Mouse (Mus musculus): ENCODE measurements at regions not wholly inside any gene's neighbourhood (a gene's known extent, or its start where the extent isn't known, plus 50 kb on each side); places are given as distances from the start of the nearest gene placed in this dataset.

DNA sequence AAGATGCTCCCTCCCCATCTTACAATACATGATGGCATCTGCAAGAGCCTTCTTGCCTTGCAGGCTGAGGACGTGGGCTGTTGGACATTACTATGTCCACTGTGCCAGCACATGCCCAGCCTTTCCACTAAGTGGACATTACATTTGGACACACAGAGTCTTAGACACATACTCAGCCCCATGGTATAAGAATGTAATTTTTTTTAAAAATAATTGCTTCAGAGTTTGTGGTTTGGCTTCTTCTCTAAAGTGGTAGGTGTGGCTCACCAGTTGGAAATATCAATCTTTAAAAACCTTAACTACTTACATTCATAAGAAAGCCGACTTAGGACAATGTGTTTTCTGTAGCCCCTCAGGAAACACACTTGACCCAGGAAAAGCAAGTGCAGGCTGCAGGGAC is 299.7 kb upstream of the Thbs1 start:
- DNase-seq (ENCODE audit: low spot score in 2 of 2) = no peak

DNA sequence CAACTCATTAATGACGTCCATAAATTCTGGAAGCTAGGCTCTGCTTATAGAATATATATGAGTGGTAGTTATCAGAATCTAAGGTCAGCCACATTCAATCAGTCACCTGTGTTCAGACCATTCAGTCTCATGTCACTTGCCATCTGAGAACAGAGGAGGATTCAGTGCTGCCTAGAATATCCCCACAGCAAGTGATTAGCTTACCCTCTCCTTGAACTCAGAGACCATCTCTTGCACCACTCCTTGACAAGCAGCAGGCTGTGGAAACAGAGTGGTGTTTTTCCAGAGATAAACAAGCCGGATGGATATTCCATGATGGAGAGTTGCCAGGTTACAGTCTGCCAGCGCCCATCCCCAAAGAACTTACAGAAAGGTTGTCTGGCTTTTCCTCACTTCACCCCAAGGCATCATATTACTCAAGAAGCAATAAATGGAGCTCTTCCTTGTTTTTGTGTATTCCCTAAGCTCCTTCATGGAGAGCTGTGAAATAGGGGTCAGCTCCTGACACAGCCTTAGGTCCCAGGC is 291.9 kb upstream of the Thbs1 start:
- DNase-seq (ENCODE audit: low spot score in 2 of 2) = no peak

DNA sequence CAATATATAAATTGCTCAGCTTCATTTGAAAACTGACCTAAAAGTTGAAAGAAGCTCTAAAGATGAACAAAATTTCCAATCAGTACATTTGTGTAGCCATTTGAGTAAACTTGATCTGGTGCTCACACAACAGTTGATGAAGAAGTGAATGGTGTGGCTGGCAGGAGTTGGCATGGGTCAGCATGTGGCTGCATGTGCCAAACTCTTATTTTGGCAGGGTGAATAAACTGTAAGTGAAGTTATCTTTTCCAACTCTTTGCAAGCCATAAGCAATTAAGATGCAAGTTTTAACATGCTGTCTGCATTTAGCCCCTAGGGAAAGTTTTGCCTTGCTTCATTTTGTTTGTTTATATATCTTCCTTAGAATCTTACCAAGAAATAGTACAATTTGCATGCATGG is 291.0 kb upstream of the Thbs1 start:
- no peak for DNase-seq (ENCODE audit: low spot score in 2 of 2)

DNA sequence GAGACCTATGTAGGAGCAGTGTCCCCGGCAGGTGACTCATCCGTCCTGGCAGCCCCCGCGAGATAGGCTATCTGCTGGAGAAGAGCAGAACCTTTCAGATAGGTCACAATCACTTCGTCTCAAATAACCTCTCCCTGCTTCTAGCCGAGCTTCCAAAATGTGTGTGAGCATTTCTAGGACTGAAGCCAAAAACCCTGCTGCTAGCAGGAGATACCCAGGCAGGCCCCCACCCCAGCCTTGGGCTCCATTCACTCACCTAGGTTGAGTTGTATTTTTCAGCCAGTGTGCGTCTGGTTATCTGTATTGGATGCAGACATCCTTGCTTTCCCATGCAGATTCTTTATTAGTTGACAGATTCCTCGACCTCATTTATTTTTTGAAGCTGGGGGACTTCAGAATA is 286.6 kb upstream of the Thbs1 start:
- DNase-seq (ENCODE audit: low spot score in 2 of 2) = no peak

DNA sequence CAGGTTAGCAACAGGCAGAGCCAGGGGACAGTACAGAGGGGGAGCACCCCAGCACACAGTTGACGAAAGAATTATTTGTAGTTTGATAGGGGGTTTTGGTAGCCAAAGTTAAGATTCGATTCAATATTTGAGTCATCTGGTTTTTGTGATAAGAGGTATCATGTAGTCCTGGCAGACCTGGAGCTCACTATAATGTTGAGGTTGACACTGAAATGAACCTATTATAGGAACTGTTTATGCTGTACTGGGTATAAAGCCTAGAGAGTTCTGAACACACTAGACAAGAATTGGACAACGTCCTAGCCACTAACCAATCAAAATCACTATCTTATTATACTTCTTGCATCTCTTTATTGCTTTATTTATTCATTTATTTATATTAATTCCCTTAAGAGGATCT is 284.4 kb upstream of the Thbs1 start:
- DNase-seq (ENCODE audit: low spot score in 2 of 2) = no peak

DNA sequence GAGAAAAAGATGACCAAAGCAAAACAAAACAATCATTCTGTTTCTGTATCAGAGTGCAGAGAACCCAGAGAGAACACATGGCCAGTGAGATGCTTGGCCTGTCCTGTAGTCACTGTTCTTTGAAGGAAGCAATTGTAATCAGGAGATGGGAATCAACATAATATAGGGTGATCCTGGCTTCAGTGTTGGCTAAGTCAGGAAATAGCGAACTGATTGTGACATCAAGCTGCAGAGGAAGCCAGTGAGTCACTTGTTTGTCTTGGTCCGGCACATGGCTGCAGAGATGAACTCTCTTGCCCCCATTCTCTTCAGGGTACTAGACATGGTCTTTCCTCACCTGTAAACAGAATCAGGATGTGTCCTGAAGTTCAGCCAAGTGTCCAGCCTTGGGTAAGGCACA is 273.3 kb upstream of the Thbs1 start:
- no peak for DNase-seq (ENCODE audit: low spot score in 2 of 2)

DNA sequence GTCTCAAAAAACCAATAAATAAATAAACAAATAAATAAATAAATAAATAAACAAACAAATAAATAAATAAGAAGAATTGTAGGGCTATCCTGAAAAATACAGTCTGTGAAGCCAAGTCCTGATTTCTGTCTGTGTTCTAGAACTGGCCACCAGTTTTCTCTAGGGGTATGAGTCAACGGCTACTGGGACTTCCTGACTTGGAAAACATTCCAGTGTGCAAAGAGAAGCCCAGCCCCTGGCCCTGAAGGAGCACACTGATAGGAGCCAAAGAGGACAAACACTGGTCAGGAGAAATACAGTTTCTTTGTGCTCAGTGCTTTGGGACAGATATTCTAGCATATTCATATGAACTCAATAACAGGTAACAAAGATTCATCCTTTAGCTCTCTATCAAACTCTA is 271.3 kb upstream of the Thbs1 start:
- no peak for DNase-seq (ENCODE audit: low spot score in 2 of 2)

DNA sequence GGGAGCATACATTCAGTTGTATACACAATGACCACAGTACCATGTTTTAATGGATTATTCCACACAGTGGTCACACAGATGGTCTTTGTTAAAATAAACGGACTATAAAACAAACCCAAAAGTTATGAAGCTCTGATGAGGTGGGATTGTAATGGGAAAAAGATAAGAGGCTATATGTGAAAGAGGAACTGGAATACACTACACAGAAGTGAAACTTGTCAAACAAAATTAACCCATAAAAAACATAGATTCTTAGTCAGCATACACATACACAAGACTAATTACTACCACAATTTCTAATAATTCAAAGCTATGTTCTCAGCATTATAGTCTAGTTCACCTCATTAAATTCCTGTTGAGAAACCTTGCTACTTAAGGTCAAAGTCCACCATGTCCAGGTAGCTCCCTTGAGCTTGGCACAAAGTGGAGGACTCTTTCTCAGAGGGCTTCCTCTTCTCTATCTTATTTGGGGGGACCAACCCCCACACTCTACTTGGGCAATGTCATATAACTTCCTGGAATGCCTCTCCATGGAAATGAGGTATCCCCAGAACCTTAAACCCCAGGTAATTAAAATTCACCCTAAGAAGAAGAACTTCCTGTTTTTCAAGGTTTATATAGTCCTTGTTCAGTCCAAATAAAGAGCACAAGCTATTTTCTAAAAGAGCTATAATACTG is 269.2 kb upstream of the Thbs1 start:
- no peak for DNase-seq (ENCODE audit: low spot score in 2 of 2)

DNA sequence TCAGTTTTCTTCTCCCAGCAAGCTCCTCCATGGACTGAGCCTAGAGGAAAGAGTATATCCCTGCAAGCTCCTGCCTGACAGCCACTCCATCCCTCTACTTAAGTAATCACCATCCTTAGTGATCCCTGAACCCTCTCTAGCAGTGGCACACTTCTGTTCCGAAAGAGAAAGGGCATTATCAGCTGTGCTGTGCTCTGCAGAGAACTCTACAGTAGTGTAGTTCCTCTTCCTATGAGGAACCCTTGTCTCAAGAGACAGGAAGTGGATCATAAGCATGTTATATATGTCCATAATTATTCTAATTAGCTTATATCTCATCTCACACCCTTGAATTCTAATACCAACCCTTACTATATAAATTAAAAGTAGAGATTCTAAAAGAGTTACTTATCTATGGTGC is 259.2 kb upstream of the Thbs1 start:
- no peak for DNase-seq (ENCODE audit: low spot score in 2 of 2)

DNA sequence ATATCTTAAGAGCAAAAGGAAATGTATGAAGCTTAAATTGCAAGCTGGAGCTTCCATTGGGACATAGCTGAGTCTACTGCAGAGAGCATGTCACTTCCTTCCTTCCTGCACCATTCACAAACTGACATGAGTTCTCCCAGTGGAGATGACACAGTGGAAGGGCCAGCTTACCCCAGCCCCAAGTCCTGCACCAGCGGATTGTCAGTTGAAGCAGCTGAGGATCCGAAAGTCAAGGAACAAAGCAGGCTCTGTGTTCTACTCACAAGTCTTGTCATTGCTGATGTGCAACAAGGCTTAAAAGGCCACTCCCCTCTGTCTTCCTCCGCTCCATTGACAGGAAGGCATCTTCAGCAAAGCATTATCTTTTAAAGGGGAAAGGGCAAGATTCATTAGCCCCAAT is 249.4 kb upstream of the Thbs1 start:
- DNase-seq (ENCODE audit: low spot score in 2 of 2) = no peak

DNA sequence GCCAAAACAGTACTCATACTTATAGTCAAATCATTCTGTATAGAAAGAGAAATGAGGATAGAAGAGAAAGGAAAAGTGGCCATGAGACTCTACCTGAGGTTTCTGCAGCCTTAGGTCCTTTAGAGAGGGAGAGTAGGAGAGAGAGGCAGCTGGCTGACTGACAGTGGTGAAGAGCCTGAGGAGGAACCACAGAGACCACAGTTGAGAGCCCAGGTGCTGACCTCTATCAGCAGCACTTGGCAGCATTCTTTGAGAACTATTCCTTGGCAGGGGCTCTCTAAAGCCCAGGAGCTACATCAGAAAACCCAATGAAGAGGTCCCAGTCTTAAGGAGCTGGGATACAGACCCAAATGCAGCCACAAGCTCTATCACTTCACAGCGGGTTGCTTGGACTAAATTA is 246.6 kb upstream of the Thbs1 start:
- DNase-seq (ENCODE audit: low spot score in 2 of 2) = no peak

DNA sequence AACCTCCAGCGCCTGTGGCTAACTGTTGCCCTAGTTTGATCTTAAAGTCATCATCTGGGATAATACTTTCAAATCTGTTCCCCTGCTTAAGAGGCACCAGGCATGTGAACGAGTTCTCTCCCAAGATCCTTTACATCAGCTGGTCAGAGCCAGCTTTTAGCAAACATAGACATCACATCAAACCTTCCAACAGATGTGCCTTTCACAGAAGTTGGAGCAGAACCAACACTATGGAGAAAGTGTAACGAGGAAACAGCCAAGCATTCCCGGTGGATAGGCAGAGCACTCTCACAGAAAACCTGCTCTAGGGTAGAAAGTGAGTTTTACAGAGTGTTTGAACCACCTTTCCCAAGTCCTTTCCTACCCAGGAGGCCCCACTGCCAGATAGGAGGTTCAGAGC is 244.7 kb upstream of the Thbs1 start:
- DNase-seq (ENCODE audit: low spot score in 2 of 2) = no peak

DNA sequence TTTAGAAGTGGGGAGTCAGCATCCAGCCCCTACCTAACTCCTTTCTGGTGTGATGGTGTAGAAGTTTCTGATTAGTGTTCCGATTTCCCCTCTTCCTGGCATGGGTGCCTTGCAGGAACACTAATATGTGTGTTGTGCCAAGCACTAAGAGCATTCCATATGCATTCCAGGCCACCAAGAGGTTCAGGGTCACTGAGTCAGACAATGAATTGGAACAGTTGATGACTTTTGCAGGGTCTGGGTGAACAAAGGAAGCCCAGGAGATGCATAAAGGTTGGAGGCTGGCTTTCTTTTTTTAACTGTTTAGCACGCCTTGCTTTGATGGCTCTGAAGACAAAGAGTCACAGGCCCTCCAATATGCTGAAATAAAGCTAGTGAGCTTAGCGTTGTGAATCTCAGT is 244.3 kb upstream of the Thbs1 start:
- DNase-seq (ENCODE audit: low spot score in 2 of 2) = no peak

DNA sequence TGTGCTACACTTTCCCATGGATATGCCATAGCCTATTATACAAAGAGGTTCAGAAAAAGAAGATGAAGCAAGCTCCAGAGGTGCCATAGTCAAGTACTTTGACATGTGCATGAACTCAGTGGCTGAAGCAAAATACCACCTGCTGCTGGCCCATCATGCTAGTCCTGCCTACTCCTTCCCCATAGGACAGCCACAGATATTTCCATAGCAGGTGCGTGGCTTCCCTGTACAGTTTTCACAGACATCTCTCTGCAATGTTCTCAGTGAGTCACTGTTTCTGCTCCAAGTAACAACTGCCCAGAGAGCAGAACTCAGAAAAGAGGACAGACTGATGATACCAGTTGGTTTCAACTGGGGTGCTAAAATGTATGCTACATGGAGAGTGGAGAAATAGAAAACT is 242.8 kb upstream of the Thbs1 start:
- DNase-seq (ENCODE audit: low spot score in 2 of 2) = no peak

DNA sequence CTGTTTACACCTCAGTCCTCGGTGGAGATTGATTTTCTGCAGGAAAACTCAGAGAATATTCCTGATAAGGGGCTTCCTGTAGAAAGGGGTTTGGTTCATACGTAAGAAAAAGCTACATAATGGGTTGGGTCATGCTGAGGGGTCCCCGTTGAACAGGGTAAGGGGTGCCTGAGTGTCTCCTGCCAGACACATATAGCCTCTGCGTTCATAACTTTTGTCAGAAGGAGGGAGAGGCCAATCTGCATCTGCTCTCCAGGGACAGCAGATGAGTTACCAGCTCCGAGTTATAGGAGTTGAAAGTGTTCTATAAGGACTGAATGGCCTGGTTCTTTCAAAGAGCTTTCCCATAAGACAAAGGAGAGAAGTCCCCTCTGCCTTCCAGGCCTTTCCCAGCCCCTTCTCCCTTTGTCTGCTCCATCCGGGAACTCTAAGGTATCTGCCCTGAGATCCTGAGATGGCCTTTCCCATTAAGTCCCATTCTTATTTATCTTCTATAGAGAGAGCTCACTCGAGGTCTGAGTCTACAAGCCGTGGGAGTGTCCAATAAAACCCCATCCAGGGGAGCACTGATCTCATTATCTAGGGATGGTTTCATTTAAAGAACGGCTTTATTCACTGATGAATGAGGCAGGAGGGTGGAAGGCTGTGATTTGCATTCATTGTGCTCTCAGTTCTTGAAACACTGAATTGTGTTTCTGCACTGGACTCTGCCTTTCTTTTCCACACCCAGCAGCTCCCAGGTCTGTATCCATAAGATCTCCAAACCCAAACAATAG is 240.0 kb upstream of the Thbs1 start:
- DNase-seq (ENCODE audit: low spot score in 2 of 2) = no peak

DNA sequence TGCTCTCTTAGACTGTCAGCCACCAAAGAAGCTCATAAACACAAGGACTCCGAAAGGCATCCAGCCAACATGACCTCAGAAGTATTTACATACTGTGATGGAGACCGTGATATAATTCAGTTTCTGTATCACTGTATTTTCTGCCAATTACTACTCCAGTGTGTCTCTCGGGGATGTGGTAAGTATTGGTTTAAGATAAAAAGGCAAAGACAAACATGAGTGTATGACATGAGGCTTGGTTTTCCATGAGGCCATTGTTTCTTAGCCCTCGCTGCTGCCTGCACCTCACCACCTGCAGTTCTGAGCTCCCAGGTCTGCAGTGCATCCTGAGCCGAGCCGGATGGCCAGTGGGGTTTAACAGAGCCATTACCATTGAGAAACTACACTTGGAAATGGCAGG is 233.9 kb upstream of the Thbs1 start:
- no peak for DNase-seq (ENCODE audit: low spot score in 2 of 2)

DNA sequence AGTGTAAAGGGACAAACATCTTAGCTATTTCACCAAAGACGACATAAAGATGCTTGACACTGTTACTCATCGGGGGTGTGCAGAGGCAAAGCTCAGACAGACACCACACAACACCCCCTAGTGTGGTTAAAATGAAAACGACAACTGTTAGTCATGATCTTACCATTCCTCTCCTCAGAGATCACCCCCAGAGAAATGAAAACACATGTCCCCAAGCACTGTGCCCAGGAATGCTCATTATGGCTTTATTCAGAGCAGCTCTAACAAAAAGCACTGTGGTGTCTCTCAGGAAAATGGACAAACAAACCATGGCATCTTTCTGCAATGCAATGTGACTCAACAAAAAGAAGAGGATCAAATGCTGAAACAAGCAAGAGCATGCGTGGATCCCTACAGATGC is 229.5 kb upstream of the Thbs1 start:
- DNase-seq (ENCODE audit: low spot score in 2 of 2) = no peak

DNA sequence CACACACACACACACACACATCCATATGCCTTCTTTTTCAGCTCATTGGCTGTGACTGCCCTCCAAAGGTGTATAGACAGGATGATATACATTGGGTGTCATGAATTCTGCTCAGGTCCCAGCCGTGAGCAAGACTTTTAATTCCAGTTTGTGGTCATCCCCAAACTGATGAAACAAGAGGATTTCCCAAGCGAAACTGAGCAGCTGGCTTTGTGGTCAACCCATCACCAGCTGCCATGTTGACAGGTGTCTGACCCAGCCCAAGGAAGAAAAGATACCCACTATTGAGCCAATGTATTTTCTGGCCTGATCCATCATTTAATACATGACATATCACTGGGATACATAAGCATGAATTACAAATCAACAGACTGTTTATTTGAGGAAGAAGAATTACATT is 228.8 kb upstream of the Thbs1 start:
- DNase-seq (ENCODE audit: low spot score in 2 of 2) = no peak

DNA sequence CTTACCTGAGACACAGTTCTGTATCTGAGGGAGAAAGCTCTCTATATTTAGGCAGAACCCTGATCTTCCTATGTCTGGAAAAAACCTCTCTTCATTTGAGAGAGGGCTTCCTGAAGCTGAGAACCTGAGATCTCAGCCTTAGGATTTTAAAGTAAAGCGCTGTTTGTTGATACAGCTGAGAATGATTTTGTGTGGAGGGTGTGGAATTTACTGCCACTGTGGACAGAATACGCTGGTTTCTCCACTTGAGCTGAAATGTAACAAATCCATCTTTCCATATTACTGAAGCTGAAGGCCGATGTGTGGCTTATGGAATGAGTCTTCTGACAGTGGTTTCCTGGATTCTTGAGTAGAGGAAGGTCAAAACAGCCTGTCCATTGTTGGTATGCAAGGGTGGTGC is 225.2 kb upstream of the Thbs1 start:
- DNase-seq (ENCODE audit: low spot score in 2 of 2) = no peak

DNA sequence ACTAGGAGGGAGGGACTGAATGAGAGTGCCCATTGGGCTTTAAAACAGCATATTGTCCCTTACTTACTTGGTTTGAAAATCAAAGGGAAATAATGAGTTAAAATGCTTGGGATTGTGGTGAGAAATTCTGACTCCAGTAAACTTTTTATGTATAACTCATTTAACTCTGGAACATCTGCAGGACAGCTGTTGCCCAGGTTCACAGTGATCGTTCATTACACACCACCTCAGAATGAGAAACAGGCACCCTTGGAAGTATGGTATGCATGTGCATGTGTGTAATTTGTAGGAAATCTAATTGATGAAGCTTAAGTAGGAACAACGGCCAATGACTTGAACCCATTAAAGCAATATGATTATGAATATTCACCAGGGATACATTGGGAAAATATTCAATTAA is 210.4 kb upstream of the Thbs1 start:
- DNase-seq (ENCODE audit: low spot score in 2 of 2) = no peak

DNA sequence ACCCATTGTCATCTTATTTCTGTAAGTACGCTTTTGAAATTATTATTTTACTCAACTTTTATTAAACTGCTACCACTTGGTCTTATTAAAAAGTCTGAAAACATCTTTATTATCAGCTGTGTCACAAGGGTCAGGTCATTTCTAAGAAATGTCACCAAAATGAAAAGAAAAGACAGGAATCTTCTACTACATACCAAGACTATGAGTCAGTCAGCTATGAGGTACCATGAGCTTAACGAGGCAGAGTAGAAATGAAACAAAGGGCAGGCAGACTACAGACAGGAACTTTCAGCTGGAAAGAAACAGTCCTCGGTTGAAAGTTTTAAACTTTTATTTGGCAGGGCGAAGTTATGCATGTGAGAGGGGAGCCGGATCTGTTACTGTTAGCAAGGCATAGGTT is 208.8 kb upstream of the Thbs1 start:
- no peak for DNase-seq (ENCODE audit: low spot score in 2 of 2)

DNA sequence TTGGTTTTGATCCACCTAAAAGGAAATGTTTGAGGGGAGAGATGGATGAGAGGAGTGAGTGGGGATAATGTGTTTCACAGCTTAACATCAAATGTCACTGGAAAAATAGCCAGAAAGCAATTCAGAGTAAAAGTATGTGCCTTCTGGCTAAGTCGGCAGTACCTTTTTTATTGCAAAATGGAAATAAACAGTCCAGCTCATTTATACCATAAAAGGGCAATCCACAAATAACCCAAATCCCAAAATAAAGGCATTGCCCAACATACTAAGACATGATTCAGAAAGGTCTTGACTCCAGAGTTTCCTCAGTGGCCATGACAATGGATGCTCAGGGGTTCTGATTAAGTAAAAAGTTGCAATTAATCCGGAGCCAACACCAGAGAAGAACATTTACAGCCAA is 208.0 kb upstream of the Thbs1 start:
- no peak for DNase-seq (ENCODE audit: low spot score in 2 of 2)

DNA sequence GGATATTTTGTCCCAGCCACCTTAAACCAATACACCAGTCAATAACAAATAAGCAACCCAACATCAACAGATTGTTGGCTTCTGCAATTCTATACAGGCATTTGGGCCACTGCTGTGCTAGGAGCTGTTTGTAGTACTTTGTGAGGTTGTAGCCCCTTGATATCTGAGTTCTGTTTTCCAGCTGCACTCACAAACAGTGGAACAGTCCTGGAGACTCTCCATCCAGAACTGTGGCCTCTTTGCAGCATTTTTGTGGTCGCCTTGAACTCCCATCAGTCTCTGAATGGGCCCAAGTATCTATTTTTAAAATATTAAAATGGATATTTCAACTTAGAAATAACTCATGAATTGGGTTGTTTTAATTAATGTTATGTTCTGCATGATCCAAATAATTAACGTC is 205.2 kb upstream of the Thbs1 start:
- no peak for DNase-seq (ENCODE audit: low spot score in 2 of 2)

DNA sequence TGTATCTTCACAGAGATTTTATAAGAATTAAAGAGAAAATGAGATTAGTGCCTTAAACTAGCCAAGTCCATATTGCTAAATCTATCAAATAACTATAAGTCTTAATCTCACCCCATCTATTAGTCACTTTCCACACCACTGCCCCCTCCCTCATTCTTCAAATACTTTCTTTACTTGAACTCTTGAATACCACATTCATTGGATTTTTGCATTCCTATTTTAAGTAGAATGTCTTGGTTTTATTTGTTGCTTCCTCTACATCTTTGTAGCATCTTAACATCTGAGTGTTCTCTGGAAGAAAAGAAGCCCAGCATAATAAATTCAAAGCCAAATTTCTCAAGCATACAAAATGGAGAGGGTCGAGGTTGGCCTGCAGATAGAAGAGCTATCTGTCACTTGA is 200.9 kb upstream of the Thbs1 start:
- DNase-seq (ENCODE audit: low spot score in 2 of 2) = no peak
